Mouse (Mus musculus): ENCODE results near the gene Olfr1212.

The Olfr1212 gene

DNA sequence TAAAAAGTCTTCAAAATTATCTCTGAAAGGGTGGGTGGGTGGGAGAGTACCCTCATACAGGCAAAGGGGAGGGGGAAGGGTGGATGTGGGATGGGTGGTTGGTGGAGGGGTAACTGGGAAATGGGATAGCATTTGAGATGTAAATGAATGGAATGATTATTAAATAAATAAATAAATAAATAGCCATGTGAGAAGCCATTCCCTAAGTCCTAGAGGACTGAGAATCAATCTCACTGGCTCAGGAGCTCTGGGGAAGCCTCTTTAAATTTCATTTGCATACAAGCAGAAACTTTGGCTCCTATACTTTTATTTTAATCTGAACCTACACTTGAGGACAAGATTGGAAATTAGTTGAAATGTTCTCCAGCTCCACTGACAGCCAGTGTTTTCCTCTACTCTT, at the start of gene Olfr1212:
Gene Olfr1212 (plus strand): TSS at position 301 of the 400 bp plus-strand sequence.
- no peak for DNase-seq (ENCODE audit: low read depth)

DNA sequence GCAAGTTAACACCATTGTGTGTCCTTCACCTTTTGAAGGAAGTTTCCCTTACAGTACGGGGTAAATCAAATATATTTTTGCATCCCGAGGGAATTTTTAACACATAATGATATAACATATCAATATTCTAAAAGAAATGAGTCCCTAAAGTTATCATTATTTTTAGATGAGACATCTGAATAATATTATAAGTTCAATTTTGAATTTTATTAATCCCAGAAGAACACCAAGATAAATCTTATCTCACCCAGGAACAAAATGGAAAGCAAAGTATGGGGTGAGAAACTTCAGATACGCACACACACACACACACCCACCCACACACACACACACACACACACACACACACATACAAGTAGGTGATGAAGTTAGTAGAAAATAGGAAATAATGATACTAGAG, 38.7 kb upstream of the Olfr1212 start, which contains the start of gene Olfr1209:
Gene Olfr1209 (minus strand): TSS at position 101 of the 400 bp plus-strand sequence.
- no peak for DNase-seq (ENCODE audit: low read depth)

DNA sequence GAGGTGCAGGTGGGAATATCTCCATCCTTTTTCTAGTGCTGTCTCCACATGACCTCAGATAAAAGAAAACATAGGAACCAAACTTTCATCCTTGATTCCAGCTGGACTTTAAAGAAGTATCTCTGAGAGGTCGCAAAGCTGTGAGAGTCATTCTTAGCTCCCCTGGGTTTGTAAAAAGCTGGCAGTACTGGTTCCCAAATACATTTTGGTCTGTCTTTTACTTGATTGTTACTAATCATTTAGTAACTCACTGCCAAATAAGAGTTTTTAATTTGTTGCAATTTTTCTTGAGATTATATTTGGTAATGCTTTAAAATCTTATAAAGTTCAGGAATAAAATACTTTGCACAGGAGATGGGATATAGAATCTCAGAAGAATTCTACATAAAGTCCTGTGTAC, 15.8 kb upstream of the Olfr1212 start, which contains the start of gene Olfr1211:
Gene Olfr1211 (minus strand): TSS at position 101 of the 400 bp plus-strand sequence.
- no peak for DNase-seq (ENCODE audit: low read depth)

DNA sequence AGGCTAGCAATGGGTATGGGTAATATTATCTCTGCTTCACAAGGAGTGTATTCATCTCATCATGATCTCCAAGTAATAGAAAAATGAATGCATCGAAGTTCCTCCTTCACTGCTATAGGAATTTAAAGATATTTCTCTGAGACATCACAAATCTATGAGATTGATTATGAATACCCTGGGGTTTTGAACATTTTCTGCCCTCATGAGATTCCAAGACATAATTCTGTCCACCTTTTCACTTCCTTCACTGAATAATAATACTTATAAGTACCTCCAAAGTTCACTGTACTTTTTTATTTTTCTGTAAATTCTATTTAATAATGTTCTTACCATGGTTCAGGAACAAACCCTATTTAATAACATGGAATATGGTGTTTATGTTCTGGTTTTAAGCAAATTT, 26.4 kb downstream of the Olfr1212 start, which contains the start of gene Gm13762:
Gene Gm13762 (minus strand): TSS at position 101 of the 400 bp plus-strand sequence.
- DNase-seq (ENCODE audit: low read depth), result no peak

DNA sequence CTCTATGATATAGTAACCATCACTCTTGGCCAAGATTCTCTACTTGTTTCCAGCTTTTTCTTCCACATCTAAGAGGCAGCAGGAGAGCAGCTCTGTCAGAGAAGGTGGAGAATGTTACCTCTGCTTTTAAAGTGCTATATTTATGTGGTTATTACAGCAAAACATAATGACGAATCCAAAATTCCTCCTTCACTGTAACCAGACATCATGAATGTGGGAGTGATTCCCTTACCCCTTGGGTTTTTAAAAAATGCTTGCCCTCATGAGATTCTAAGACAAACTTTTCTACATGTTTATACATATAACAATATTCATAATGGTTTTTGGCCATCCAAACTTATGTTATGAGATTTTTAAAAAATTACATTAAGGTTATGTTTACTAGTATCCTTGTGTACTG, 38.8 kb downstream of the Olfr1212 start, which contains the start of gene Olfr1214:
Gene Olfr1214 (minus strand): TSS at position 101 of the 400 bp plus-strand sequence.
- no peak for DNase-seq (ENCODE audit: low read depth)

DNA sequence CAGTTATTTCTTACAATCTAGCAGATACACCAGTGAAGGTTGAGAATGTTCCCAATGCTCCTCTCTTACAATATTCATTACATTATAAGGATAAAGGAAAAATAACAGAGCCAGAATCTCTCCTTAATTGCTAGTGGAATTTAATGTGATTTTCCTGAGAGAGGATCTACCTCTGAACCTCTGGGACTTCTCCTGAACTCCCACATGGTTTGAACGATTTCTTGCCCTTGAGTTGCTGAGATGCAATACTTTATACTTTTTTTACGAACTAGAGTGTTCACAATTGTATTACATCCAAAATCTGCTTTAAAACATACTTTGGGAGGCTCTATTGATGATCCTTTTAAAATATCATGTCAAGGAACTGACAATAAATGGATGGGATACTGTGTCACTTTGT, 53.1 kb downstream of the Olfr1212 start, which contains the start of gene Olfr1215:
Gene Olfr1215 (minus strand): TSS at position 101 of the 400 bp plus-strand sequence.
- no peak for DNase-seq (ENCODE audit: low read depth)

Data from fibroblast of lung, adult 2 months (primary cell).